In the genomic region with DNA sequence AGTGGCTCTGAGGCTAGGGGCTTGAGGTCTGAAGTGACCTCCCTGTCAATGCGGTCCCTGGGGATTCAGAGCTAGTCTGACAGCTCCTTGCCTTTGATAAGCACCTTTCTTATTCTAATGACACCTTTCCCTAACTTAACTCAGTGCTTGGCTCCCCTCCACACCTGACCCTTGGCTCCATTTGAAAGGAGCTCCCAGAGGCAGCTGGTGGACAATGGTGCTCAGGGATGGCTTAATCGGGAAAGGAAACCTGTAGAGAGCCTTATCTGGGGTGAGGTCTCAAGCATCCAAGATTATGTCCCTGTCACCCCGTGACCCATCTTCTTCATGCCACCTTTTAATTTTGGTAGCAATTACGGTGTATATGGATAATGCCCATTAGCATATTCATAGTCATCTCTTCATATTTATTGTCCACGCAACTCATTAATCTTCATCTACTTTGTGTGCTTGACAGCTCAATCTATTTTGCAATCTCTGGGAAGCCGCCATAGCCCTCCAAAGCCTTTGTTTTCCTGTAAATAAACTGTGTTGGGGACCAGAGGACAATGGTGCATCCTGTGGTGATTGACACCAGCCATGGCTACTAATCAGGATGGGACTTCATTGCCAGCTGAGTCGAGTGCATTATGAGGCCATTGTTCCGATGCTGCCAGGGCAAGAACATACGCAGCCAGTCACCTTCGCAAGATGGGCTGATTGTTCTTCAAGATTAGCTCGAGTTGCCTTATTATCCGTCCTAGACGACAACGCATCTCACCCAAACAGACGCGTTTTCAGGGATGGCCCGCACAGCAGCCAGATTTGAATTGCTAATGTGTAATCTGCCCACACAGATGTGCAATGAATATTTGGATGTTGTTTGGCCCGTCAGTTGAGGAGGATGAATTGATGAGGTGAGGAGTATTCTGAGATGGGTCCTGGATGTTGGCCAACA, we compare ENCODE assay signal across 18 mouse cellular contexts. TPM values are rescaled to one million over a fixed set of nuclear protein-coding genes. Genes with fewer than 3 reads are reported as not detected.
DNase-seq lines count a peak whose midpoint lies in the region; ATAC-seq lines count a peak whose summit lies in the region.
"Had no signal": no experiment of that assay in that cellular context is flagged by ENCODE, and none has a peak within 500 bp of the region (broad histone marks: within the 10 kb centered on the region; RNA-seq: fewer than 3 reads in every experiment).

No protein-coding gene starts in this region.

- intact Hi-C loops in heart, postnatal 14 days (cut with DNase I), result no loop called here

- H3K36me3 ChIP-seq in hindbrain, embryonic 16.5 days (ENCODE audit: control insufficient read depth, insufficient read depth, low read length), result no peaks in the 10 kb centered on the region
- H3K36me3 ChIP-seq in midbrain, embryonic 16.5 days (ENCODE audit: control insufficient read depth, insufficient read depth, low read length), result no peaks in the 10 kb centered on the region
- H3K36me3 ChIP-seq in kidney, embryonic 14.5 days (ENCODE audit: control insufficient read depth, insufficient read depth, low read length), result no peaks in the 10 kb centered on the region
- H3K36me3 ChIP-seq: embryonic facial prominence, embryonic 10.5 days had no signal

- no peaks in the 10 kb centered on the region; the same call in 1 of the 2 replicates for H3K4me1 ChIP-seq in hindbrain, embryonic 16.5 days (ENCODE audit: control insufficient read depth, insufficient read depth, low read depth, low read length)
- peaks cover 3% of the 10 kb centered on the region; the same call in 1 of the 2 replicates for H3K4me1 ChIP-seq in midbrain, embryonic 16.5 days (ENCODE audit: control insufficient read depth, insufficient read depth, low read length)
- H3K4me1 ChIP-seq in kidney, embryonic 14.5 days (ENCODE audit: control insufficient read depth, insufficient read depth, low read length), result no peaks in the 10 kb centered on the region
- H3K4me1 ChIP-seq: embryonic facial prominence, embryonic 10.5 days had no signal

- 13% methylated on average over 18 of the region's 18 CpGs for WGBS in hindbrain, embryonic 16.5 days
- WGBS in midbrain, embryonic 16.5 days, result 14% methylated on average over 18 of the region's 18 CpGs
- 29% methylated on average over 18 of the region's 18 CpGs for WGBS in kidney, embryonic 14.5 days

- no peak overlapping the region for H3K9ac ChIP-seq in hindbrain, embryonic 16.5 days (ENCODE audit: low read depth, low read length)
- H3K9ac ChIP-seq in midbrain, embryonic 16.5 days (ENCODE audit: low read depth, low read length), result no peak overlapping the region
- no peak overlapping the region for H3K9ac ChIP-seq in kidney, embryonic 14.5 days (ENCODE audit: low read depth, low read length)
- H3K9ac ChIP-seq: forebrain, postnatal 0 days; liver, embryonic 14.5 days had no signal

- 0 out of 2 replicates have a peak, but pooled peaks have one; percentile 40 for ATAC-seq in hindbrain, embryonic 16.5 days
- peak; percentile 25; the same call in 1 of the 2 replicates for ATAC-seq in midbrain, embryonic 16.5 days
- ATAC-seq in kidney, embryonic 14.5 days (ENCODE audit: low FRiP score, low TSS enrichment), result no peak
- ATAC-seq: forebrain, postnatal 0 days; intestine, embryonic 16.5 days had no signal

- no peaks in the 10 kb centered on the region for H3K27me3 ChIP-seq in hindbrain, embryonic 16.5 days (replicated peaks; ENCODE audit: control insufficient read depth, insufficient read depth, low read length)
- H3K27me3 ChIP-seq in midbrain, embryonic 16.5 days (ENCODE audit: control insufficient read depth, insufficient read depth, low read depth, low read length), result no peaks in the 10 kb centered on the region
- H3K27me3 ChIP-seq in kidney, embryonic 14.5 days (ENCODE audit: control insufficient read depth, insufficient read depth, low read length), result no peaks in the 10 kb centered on the region

- no peak overlapping the region for H3K4me3 ChIP-seq in hindbrain, embryonic 16.5 days (ENCODE audit: low read length)
- no peak overlapping the region for H3K4me3 ChIP-seq in midbrain, embryonic 16.5 days (ENCODE audit: low read depth, low read length)
- no peak overlapping the region for H3K4me3 ChIP-seq in kidney, embryonic 14.5 days (ENCODE audit: low read length)
- H3K4me3 ChIP-seq: embryonic facial prominence, embryonic 10.5 days; megakaryocyte, embryonic 14.5 days had no signal

- no peak overlapping the region for H3K4me2 ChIP-seq in hindbrain, embryonic 16.5 days (ENCODE audit: low read length)
- H3K4me2 ChIP-seq in midbrain, embryonic 16.5 days (ENCODE audit: low read length), result peak overlapping the region; percentile 21; the same call in 1 of the 2 replicates
- H3K4me2 ChIP-seq in kidney, embryonic 14.5 days (replicated peaks; ENCODE audit: low read depth, low read length), result no peak overlapping the region

- DNase-seq in heart, adult 11 months, result peak; percentile 81
- DNase-seq in heart, postnatal 14 days, result no peak
- DNase-seq in retina, postnatal 1 day, result peak; percentile 48
- no peak for DNase-seq in retina, embryonic 14.5 days (ENCODE audit: low spot score)
- no peak for DNase-seq in gastrocnemius, adult 18-20 months (ENCODE audit: low spot score)
- DNase-seq: adrenal gland, postnatal 14 days; cerebellum, adult 18-20 months; forebrain, postnatal 0 days; heart, postnatal 10 days; lung, postnatal 10 days; thymus, adult 18-20 months had no signal

- H3K27ac ChIP-seq in hindbrain, embryonic 16.5 days (ENCODE audit: low read depth, low read length), result no peak overlapping the region
- H3K27ac ChIP-seq in midbrain, embryonic 16.5 days (ENCODE audit: low read length), result no peak overlapping the region
- H3K27ac ChIP-seq in kidney, embryonic 14.5 days (ENCODE audit: low read depth, low read length), result no peak overlapping the region
- H3K27ac ChIP-seq: embryonic facial prominence, embryonic 10.5 days; liver, embryonic 14.5 days had no signal

- H3K9me3 ChIP-seq in hindbrain, embryonic 16.5 days (ENCODE audit: control insufficient read depth, low read length), result peaks cover 3% of the 10 kb centered on the region; the same call in 1 of the 2 replicates
- H3K9me3 ChIP-seq in midbrain, embryonic 16.5 days (replicated peaks; ENCODE audit: control insufficient read depth, low read length, poor library complexity, severe bottlenecking), result no peaks in the 10 kb centered on the region
- no peaks in the 10 kb centered on the region for H3K9me3 ChIP-seq in kidney, embryonic 14.5 days (ENCODE audit: control insufficient read depth, low read length)
- H3K9me3 ChIP-seq: embryonic facial prominence, embryonic 10.5 days had no signal

RNA-seq across cellular contexts. Expression of gene Alg2, which starts 24.3 kb away (rescaled TPM):
- total RNA-seq in heart, postnatal 14 days (2021), result 1 to 10 TPM; 8.7 to 9.1 TPM
- polyA plus RNA-seq in hindbrain, embryonic 16.5 days (2015; fragmentation: Nextera tagmentation; extraction: Ambion mirVana), result 347 and 352 TPM in 2 replicates
- 341 and 347 TPM in 2 replicates for polyA plus RNA-seq in midbrain, embryonic 16.5 days (2015; fragmentation: Nextera tagmentation; extraction: Ambion mirVana)
- polyA plus RNA-seq in kidney, embryonic 14.5 days (2014; fragmentation: Nextera tagmentation; extraction: Ambion mirVana), result 44.6 and 74.7 TPM in 2 replicates
- total RNA-seq in gastrocnemius, adult 18-20 months (2021), result 10 to 100 TPM in 1 of 2 experiments, 1 to 10 TPM in 1; 7.9 to 12.0 TPM

RNA-seq across cellular contexts. Expression of gene Sec61b, which starts 24.6 kb away (rescaled TPM):
- 10 to 100 TPM; 26.6 to 27.8 TPM for total RNA-seq in heart, postnatal 14 days (2021)
- polyA plus RNA-seq in hindbrain, embryonic 16.5 days (2015; fragmentation: Nextera tagmentation; extraction: Ambion mirVana), result 233 and 244 TPM in 2 replicates
- 241 and 246 TPM in 2 replicates for polyA plus RNA-seq in midbrain, embryonic 16.5 days (2015; fragmentation: Nextera tagmentation; extraction: Ambion mirVana)
- polyA plus RNA-seq in kidney, embryonic 14.5 days (2014; fragmentation: Nextera tagmentation; extraction: Ambion mirVana), result 412 and 566 TPM in 2 replicates
- 10 to 100 TPM; 26.0 to 65.4 TPM for total RNA-seq in gastrocnemius, adult 18-20 months (2021)

Comparison
In these comparisons a context has a peak if more than half of its experiments do, and no peak if none do; other contexts are left out.
1. DNase-seq: peak in heart, adult 11 months (single experiment) and retina, postnatal 1 day (single experiment); none in heart, postnatal 14 days (0 of 2), retina, embryonic 14.5 days (single experiment) and gastrocnemius, adult 18-20 months (single experiment).